Mouse (Mus musculus) ovary, adult 18-20 months (tissue): ENCODE measurements around the gene Cdk14.

Source experiments
- DNase-seq: peaks from one replicate; pipeline ENCODE4 v3.0.0; 2022; ENCODE audit warnings: low spot score, mixed read lengths

Gene Cdk14

GRCm38 (mm10) chr5:5056102-5056883 lies 363.8 kb downstream of the Cdk14 start:
- no peak for DNase-seq

- no peak for DNase-seq
Observed at GRCm38 (mm10) chr5:5055494-5055893, 364.6 kb downstream of the Cdk14 start.

- DNase-seq, result no peak
Observed at GRCm38 (mm10) chr5:5054270-5054669, 365.8 kb downstream of the Cdk14 start.

GRCm38 (mm10) chr5:5044326-5044725 lies 375.8 kb downstream of the Cdk14 start:
- DNase-seq, result no peak

- no peak for DNase-seq
Observed at GRCm38 (mm10) chr5:5042735-5043134, 377.4 kb downstream of the Cdk14 start.

- no peak for DNase-seq
Observed at GRCm38 (mm10) chr5:5041480-5041879, 378.6 kb downstream of the Cdk14 start.

- no peak for DNase-seq
Observed at GRCm38 (mm10) chr5:5039700-5040284, 380.3 kb downstream of the Cdk14 start.

- no peak for DNase-seq
Observed at GRCm38 (mm10) chr5:5033445-5033844, 386.7 kb downstream of the Cdk14 start.

- no peak for DNase-seq
Observed at GRCm38 (mm10) chr5:5032847-5033246, 387.3 kb downstream of the Cdk14 start.

GRCm38 (mm10) chr5:5032446-5032845 lies 387.7 kb downstream of the Cdk14 start:
- DNase-seq, result no peak

- no peak for DNase-seq
Observed at GRCm38 (mm10) chr5:5030431-5030830, 389.7 kb downstream of the Cdk14 start.

- DNase-seq, result no peak
Observed at GRCm38 (mm10) chr5:5018959-5019358, 401.2 kb downstream of the Cdk14 start.

GRCm38 (mm10) chr5:5018242-5018641 lies 401.9 kb downstream of the Cdk14 start:
- no peak for DNase-seq

- DNase-seq, result no peak
Observed at GRCm38 (mm10) chr5:5013783-5014182, 406.3 kb downstream of the Cdk14 start.

- no peak for DNase-seq
Observed at GRCm38 (mm10) chr5:5012521-5013346, 407.4 kb downstream of the Cdk14 start.

GRCm38 (mm10) chr5:5008153-5008745 lies 411.9 kb downstream of the Cdk14 start:
- no peak for DNase-seq

GRCm38 (mm10) chr5:5007489-5008152 lies 412.5 kb downstream of the Cdk14 start:
- DNase-seq, result no peak

- DNase-seq, result no peak
Observed at GRCm38 (mm10) chr5:5005633-5006032, 414.5 kb downstream of the Cdk14 start.

GRCm38 (mm10) chr5:5004740-5005139 lies 415.4 kb downstream of the Cdk14 start:
- no peak for DNase-seq

- DNase-seq, result no peak
Observed at GRCm38 (mm10) chr5:4993192-4993601, 426.9 kb downstream of the Cdk14 start.

GRCm38 (mm10) chr5:4991023-4991422 lies 429.1 kb downstream of the Cdk14 start:
- no peak for DNase-seq

- DNase-seq, result no peak
Observed at GRCm38 (mm10) chr5:4990237-4990636, 429.9 kb downstream of the Cdk14 start.
